Mouse (Mus musculus): ENCODE measurements around the gene Pbx4.

DNA sequence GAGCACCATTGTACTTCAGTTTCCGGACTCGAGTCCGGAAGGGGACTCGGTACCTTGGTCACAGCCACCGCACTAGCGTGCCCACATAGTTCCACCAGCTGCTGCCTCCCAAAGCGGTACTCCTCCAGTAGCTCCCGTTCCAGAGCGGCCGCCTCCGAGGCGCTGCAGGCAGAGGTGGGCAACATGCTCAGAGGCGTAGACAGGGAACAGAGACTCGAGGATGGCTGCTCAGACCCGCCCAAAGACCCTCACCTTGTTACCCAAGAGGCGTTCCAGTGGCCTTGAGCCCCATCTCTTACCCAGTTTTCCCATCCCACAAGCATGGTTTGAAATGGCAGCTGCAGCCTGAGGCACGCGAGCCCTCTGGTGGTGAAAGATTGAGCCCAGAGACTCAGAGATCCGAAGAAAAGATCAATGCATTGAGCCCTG, 58.5 kb downstream of the Pbx4 start:
- peak; percentile 44 for TF ChIP-seq CTCF (conservative IDR thresholded peaks at IDR 0.05; ENCODE audit: low read length)
- no peak for TF ChIP-seq POU5F1 (IDR thresholded peaks at IDR 0.05; ENCODE audit: borderline replicate concordance, low read length)
- TF ChIP-seq NANOG (IDR thresholded peaks at IDR 0.05; ENCODE audit: borderline replicate concordance, low read length): no peak

All from E14TG2a.4 (cell line).